Mouse (Mus musculus) activated CD4-positive, CD25-positive, alpha-beta regulatory T cell, adult 9 weeks (primary cell): ENCODE results near the gene Zxdb. TPM values are rescaled to one million over a fixed set of nuclear protein-coding genes. Genes with fewer than 3 reads are reported as not detected.

ENCODE experiments used
- polyA plus RNA-seq: library from polyadenylated mRNA; unstranded; fragments of 100-300 nt; shearing (Covaris generic); gene quantifications from one replicate; pipeline ENCODE4 v1.2.1, GENCODE M21; 2017

The Zxdb gene
- polyA plus RNA-seq = 0.95 TPM

DNA sequence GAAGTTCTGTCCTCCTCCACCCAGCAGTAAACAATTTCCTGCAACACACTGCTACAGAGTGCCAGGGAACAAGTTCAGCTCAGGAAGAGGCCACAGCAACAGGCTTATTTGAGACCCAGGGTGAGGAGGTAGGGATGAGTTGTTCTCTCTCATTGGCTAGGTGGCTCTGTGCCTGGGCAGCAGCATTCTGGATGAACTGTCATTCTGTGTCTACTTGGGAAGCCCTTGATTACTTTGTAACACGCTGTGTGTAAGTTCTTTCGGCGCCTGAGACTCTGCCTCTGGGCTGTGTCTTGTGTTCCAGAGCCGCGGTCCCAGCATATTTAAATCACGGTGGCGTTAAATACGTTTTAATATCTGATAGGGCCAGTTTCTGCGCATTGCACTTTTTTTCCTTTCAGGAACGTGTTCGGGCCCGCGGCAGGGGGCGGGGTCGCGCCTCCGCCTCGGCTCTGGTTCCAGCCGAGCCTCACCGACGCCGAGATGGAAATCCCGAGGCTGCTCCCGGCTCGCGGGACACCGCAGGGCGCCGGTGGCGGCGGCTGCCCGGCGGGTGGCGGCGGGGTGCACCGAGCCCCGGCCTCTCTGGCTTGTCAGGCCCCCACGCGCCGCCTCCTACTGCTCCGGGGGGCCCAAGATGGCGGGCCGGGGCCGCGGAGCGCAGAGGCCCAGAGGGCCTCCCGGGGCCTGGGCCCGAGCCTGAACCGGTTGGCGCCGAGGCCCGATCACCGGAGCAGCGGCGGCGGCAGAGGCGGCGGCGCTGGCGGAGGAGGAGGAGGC lies at the start of gene Zxdb:
Gene Zxdb (plus strand): TSS at position 378 of the 780 bp plus-strand sequence.

Other genes starting within 250 kb of the Zxdb start
- gene Maged1, start 182.4 kb upstream of the Zxdb start, polyA plus RNA-seq = 4.6 TPM
- gene Gspt2, start 88.5 kb upstream of the Zxdb start, polyA plus RNA-seq = 0.60 TPM